In the genomic region with DNA sequence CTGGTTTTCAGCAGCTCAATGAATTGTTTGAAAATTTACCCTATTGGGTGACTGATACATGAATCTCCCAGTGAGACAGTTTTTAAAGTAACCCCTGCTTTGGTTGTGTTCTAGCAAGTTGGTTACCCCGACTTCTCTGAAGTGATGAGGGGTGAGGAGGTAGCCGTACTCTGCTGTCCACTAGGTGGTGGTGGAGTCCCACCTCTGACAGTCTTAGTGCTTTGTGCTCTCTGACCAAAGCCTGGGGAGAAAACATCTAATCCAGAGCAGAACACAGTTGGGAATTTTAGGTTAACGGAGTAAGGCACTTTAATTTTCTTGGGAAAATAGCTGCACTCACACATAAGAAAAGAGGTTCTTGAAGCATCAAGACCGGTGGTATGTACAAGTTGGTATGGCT, we compare ENCODE assay signal across 9 mouse cellular contexts.
A peak's percentile ranks its signal among the peaks of the same experiment; 100 is the strongest.
DNase-seq lines count a peak whose midpoint lies in the region; ATAC-seq and TF ChIP-seq lines count a peak whose summit lies in the region.
"Had no signal": no experiment of that assay in that cellular context is flagged by ENCODE, and none has a peak within 500 bp of the region (broad histone marks: within the 10 kb centered on the region; RNA-seq: fewer than 3 reads in every experiment).

No protein-coding gene starts in this region.

- 35% methylated on average over 4 of the region's 4 CpGs for WGBS in heart, embryonic 11.5 days (ENCODE audit: insufficient replicate concordance)
- 22% methylated on average over 4 of the region's 4 CpGs for WGBS in embryonic facial prominence, embryonic 12.5 days
- WGBS in intestine, postnatal 0 days: 28% methylated on average over 4 of the region's 4 CpGs

- no peak overlapping the region for H3K4me3 ChIP-seq in heart, embryonic 11.5 days (ENCODE audit: low read depth, low read length)
- H3K4me3 ChIP-seq in embryonic facial prominence, embryonic 12.5 days: no peak overlapping the region
- H3K4me3 ChIP-seq in intestine, postnatal 0 days (ENCODE audit: low read depth, low read length): no peak overlapping the region
- H3K4me3 ChIP-seq: megakaryocyte, embryonic 14.5 days had no signal

- no peak overlapping the region for H3K27ac ChIP-seq in heart, embryonic 11.5 days (ENCODE audit: low read depth, low read length)
- H3K27ac ChIP-seq in embryonic facial prominence, embryonic 12.5 days: no peak overlapping the region
- no peak overlapping the region for H3K27ac ChIP-seq in intestine, postnatal 0 days (ENCODE audit: low read depth, low read length)

- H3K9ac ChIP-seq in heart, embryonic 11.5 days (ENCODE audit: low read depth, low read length): no peak overlapping the region
- H3K9ac ChIP-seq in embryonic facial prominence, embryonic 12.5 days: no peak overlapping the region
- no peak overlapping the region for H3K9ac ChIP-seq in intestine, postnatal 0 days (ENCODE audit: low read depth, low read length)

- no peaks in the 10 kb centered on the region for H3K4me1 ChIP-seq in heart, embryonic 11.5 days (ENCODE audit: control insufficient read depth, insufficient read depth, low read length)
- no peaks in the 10 kb centered on the region for H3K4me1 ChIP-seq in embryonic facial prominence, embryonic 12.5 days
- no peaks in the 10 kb centered on the region for H3K4me1 ChIP-seq in intestine, postnatal 0 days (replicated peaks; ENCODE audit: control insufficient read depth, insufficient read depth, low read length)
- H3K4me1 ChIP-seq: megakaryocyte, embryonic 14.5 days had no signal

- DNase-seq in heart, postnatal 10 days: peak; percentile 35 to 67
- peak; percentile 36 for DNase-seq in adrenal gland, postnatal 25 days
- DNase-seq in left cerebral cortex, postnatal 14 days (ENCODE audit: low spot score in 2 of 2): peak; percentile 61 to 76
- DNase-seq in neural tube, embryonic 10.5 days (ENCODE audit: extremely low spot score, low spot score): peak; percentile 44
- peak; percentile 4 for DNase-seq in thymus, postnatal 25 days

- H3K27me3 ChIP-seq in heart, embryonic 11.5 days (ENCODE audit: control insufficient read depth, insufficient read depth, low read length): no peaks in the 10 kb centered on the region
- no peaks in the 10 kb centered on the region for H3K27me3 ChIP-seq in embryonic facial prominence, embryonic 12.5 days
- no peaks in the 10 kb centered on the region for H3K27me3 ChIP-seq in intestine, postnatal 0 days (replicated peaks; ENCODE audit: control insufficient read depth, insufficient read depth, low read length)

- ATAC-seq in heart, embryonic 11.5 days (replicated peaks; ENCODE audit: insufficient number of reproducible peaks, low FRiP score, low TSS enrichment): no peak
- peak; percentile 67; the same call in 1 of the 2 replicates for ATAC-seq in embryonic facial prominence, embryonic 12.5 days (ENCODE audit: insufficient number of reproducible peaks, insufficient read depth, low FRiP score, low TSS enrichment)
- ATAC-seq in intestine, postnatal 0 days: no peak

- TF ChIP-seq CTCF in intestine, postnatal 0 days (IDR thresholded peaks at IDR 0.05; ENCODE audit: low read depth): peak; percentile 92

- intact Hi-C loops in heart, postnatal 10 days (cut with DNase I): loop anchor here (2.0 to 5.0 kb wide), 2 partner anchors 1227 to 1759 kb away; a partner anchor contains a TSS
- intact Hi-C loops in left cerebral cortex, postnatal 14 days (cut with DNase I): loop anchor here (2.0 kb wide), 1 partner anchor 1759 kb away; no protein-coding TSS in a partner anchor

- H3K9me3 ChIP-seq in heart, embryonic 11.5 days (replicated peaks; ENCODE audit: control insufficient read depth, low read length): no peaks in the 10 kb centered on the region
- H3K9me3 ChIP-seq in embryonic facial prominence, embryonic 12.5 days: no peaks in the 10 kb centered on the region
- H3K9me3 ChIP-seq in intestine, postnatal 0 days (ENCODE audit: control insufficient read depth): no peaks in the 10 kb centered on the region
- H3K9me3 ChIP-seq: megakaryocyte, embryonic 14.5 days had no signal

- H3K4me2 ChIP-seq in heart, embryonic 11.5 days: no peak overlapping the region
- H3K4me2 ChIP-seq in embryonic facial prominence, embryonic 12.5 days (replicated peaks): no peak overlapping the region
- no peak overlapping the region for H3K4me2 ChIP-seq in intestine, postnatal 0 days (replicated peaks; ENCODE audit: low read depth)

- no peaks in the 10 kb centered on the region for H3K36me3 ChIP-seq in heart, embryonic 11.5 days (ENCODE audit: control insufficient read depth, insufficient read depth, low read length)
- H3K36me3 ChIP-seq in embryonic facial prominence, embryonic 12.5 days: no peaks in the 10 kb centered on the region
- H3K36me3 ChIP-seq in intestine, postnatal 0 days (ENCODE audit: control insufficient read depth, insufficient read depth): no peaks in the 10 kb centered on the region

Comparison
In these comparisons a context has a peak if more than half of its experiments do, and no peak if none do; other contexts are left out.
1. DNase-seq: peak in every context shown above with its lines; median percentile 68 in left cerebral cortex, postnatal 14 days; 51 in heart, postnatal 10 days; 44 in neural tube, embryonic 10.5 days; 36 in adrenal gland, postnatal 25 days; 4 in thymus, postnatal 25 days.